In the genomic region with DNA sequence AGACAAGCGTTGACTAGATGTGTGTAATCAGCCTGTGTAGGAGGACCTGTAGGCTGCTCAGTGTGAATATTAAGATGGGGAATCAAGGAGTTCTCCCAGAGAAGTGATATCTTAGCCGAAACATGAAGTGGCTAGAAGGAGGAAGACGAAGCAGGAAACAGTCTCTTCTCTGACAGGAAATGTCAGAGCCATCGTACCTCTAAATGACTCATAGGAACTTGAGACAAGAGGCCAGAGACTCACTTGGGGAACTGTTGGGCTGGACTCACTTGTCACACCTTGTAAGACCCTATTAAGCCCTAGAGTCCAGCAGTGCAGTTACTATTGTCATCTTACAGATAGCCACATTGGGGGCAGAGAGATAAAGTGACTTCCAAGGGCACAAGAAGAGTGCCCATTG, we compare ENCODE assay signal across 22 mouse cellular contexts. TPM values are rescaled to one million over a fixed set of nuclear protein-coding genes. Genes with fewer than 3 reads are reported as not detected.
A peak's percentile ranks its signal among the peaks of the same experiment; 100 is the strongest.
DNase-seq lines count a peak whose midpoint lies in the region; ATAC-seq lines count a peak whose summit lies in the region.
"Had no signal": no experiment of that assay in that cellular context is flagged by ENCODE, and none has a peak within 500 bp of the region (broad histone marks: within the 10 kb centered on the region; RNA-seq: fewer than 3 reads in every experiment).

No protein-coding gene starts in this region.

- DNase-seq in layer of hippocampus, adult 9-11 months: peak; percentile 33
- no peak for DNase-seq in layer of hippocampus, adult 9-10 months (ENCODE audit: low spot score)
- DNase-seq in right cerebral cortex, postnatal 25 days: no peak
- no peak for DNase-seq in right cerebral cortex, postnatal 14 days
- no peak for DNase-seq in kidney, postnatal 25 days
- DNase-seq: adrenal gland, adult 2 months; adrenal gland, postnatal 36 days; cerebellum, adult 8-10 months; cerebellum, postnatal 25 days; gastrocnemius, adult 2 months; gastrocnemius, postnatal 36 days; heart, adult 2 months; heart, postnatal 4 days; kidney, adult 18-20 months; liver, postnatal 0 days; lung, postnatal 4 days; right cerebral cortex, adult 18-20 months had no signal

- ATAC-seq in common myeloid progenitor, adult 5-6 weeks (replicated peaks; ENCODE audit: low read depth, poor library complexity, severe bottlenecking): peak; percentile 73
- peak; percentile 81 for ATAC-seq in megakaryocyte, adult 5-6 weeks (ENCODE audit: poor library complexity, severe bottlenecking)
- ATAC-seq: forebrain, embryonic 16.5 days; liver, embryonic 12.5 days; liver, postnatal 0 days; midbrain, embryonic 15.5 days had no signal

RNA-seq across cellular contexts. Expression of a gene that starts 25.0 kb away (rescaled TPM):
- 129 and 177 TPM in 2 replicates for total RNA-seq in common myeloid progenitor, adult 5-6 weeks (2017)
- total RNA-seq in megakaryocyte, adult 5-6 weeks (2015): 135 and 150 TPM in 2 replicates
- 99.7 and 100 TPM in 2 replicates for total RNA-seq in megakaryocyte, adult 5-6 weeks (2017)
